Mouse (Mus musculus) embryonic fibroblast, embryonic 13.5 days (primary cell): ENCODE results near the gene Smarcb1.

Experiments used
- CTCF ChIP-seq: IDR thresholded peaks from 2 replicates; pipeline ENCODE4 v1.5.1; 2011; ENCODE audit warnings: mild to moderate bottlenecking, control low read depth, low read length, moderate library complexity, borderline replicate concordance; ENCODE audit not compliant: insufficient read depth
- POLR2A ChIP-seq: IDR thresholded peaks from 2 replicates; pipeline ENCODE4 v1.6.1; 2011; ENCODE audit warnings: low read depth, mild to moderate bottlenecking, control low read depth, low read length, moderate library complexity

DNA sequence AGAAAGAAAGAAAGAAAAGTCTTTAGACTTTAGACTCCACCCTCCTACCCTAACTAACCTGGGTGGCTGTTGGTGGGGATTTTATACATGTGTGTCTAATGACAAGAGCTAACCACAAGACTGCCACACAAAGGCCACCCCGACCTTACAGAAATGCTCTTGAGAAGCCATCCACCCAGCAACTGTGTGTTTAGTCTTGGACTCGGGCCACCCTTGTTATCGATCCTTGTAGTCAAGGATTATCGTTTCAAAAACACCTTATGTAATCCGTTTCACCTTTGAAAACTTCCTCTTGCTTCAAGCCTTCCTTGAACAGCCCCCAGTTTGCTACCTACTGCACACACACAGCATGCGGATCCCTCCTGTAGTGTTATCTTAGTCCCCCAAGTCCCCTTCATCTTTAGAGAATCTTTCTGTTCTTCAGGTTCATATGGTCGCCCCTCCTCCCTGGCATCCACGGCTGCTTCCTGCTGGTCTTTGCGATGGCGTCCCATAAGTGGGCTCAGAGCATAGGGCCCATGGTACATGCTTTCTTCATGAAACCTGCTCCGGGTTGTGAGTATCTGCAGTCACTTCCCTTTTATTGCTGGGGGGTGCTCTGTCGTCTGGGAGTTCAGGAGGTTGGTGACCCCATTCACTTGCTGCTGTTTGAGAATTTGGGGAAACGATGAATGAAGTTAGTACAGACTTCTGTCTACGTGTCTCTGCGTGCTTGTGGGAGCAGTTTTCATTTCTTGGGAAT, 21.5 kb upstream of the Smarcb1 start, which contains the start of gene Vpreb3:
- no peak for TF ChIP-seq CTCF
- no peak for TF ChIP-seq POLR2A
